Mouse (Mus musculus) midbrain, embryonic 10.5 days (tissue): Measurements from ENCODE around the gene Lrrc74a. TPM values are rescaled to one million over a fixed set of nuclear protein-coding genes. Genes with fewer than 3 reads are reported as not detected.

Experiments
- DNase-seq: peaks from one replicate; pipeline ENCODE4 v3.0.0-alpha.2; 2017; ENCODE audit warnings: low spot score
- H3K27ac ChIP-seq: fragments of 300-500 bp; sonication (generic); replicated peaks from 2 replicates; pipeline ENCODE4 v1.5.1; 2016; ENCODE audit warnings: mild to moderate bottlenecking
- H3K27me3 ChIP-seq: fragments of 300-500 bp; sonication (generic); 2 replicates; pipeline ENCODE4 v1.6.1; 2016; ENCODE audit warnings: low read depth, mild to moderate bottlenecking; ENCODE audit not compliant: poor library complexity, severe bottlenecking
- H3K36me3 ChIP-seq: fragments of 300-500 bp; sonication (generic); 2 replicates; pipeline ENCODE4 v1.6.1; 2016; ENCODE audit warnings: mild to moderate bottlenecking, moderate library complexity
- H3K4me1 ChIP-seq: fragments of 300-500 bp; sonication (generic); 2 replicates; pipeline ENCODE4 v1.6.1; 2016
- H3K4me3 ChIP-seq: fragments of 300-500 bp; sonication (generic); 2 replicates; pipeline ENCODE4 v1.5.1; 2016; ENCODE audit warnings: mild to moderate bottlenecking, moderate library complexity
- H3K9me3 ChIP-seq: fragments of 300-500 bp; sonication (generic); replicated peaks from 2 replicates; pipeline ENCODE4 v1.6.1; 2016; ENCODE audit warnings: mild to moderate bottlenecking
- WGBS: fragments of 180-500 bp; shearing (Covaris S2); methylation state at CpG from one replicate; pipeline ENCODE4 v1.1.7; 2016; 5-methylcytosine and 5-hydroxymethylcytosine counted together
- polyA plus RNA-seq: library from polyadenylated mRNA; unstranded; fragments of >200 nt; fragmentation: Nextera tagmentation; extraction: Ambion mirVana; gene quantifications from 2 replicates; pipeline ENCODE4 v1.2.1, GENCODE M21; 2016

Lrrc74a gene
- polyA plus RNA-seq, 1 experiment from 2014 or later: not detected

DNA sequence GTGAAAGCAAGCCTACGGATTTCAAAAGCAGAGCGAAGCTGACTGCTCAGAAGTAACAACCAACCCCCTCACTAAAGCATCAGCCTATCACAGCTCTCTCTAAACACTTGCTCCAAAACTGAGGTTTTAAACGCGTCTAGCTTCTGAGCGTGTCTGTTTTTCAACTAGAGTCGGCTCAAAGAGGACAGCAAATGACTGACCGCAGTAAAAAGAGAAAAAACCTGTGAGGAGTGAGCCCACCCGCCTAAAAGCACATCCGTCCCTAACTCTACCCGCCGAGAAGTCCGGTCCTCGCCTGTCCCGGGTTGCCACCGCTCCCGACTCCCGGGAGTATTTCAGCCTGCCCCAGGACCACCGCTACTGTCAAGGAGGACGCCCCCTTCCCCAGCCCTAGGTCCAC is 8.5 kb upstream of the Lrrc74a start:
- no peak for DNase-seq
- Histone ChIP-seq H3K9me3 (no peaks in the 10 kb centered on the region), H3K27me3 (peaks cover 8% of the 10 kb centered on the region; the same call in 1 of the 2 replicates), H3K4me3 (peak overlapping the region; percentile 76), H3K4me1 (peaks cover 10% of the 10 kb centered on the region), H3K27ac (peak overlapping the region; percentile 87), H3K36me3 (peaks cover 11% of the 10 kb centered on the region; the same call in 1 of the 2 replicates)
- under 1% methylated on average over 19 of the region's 19 CpGs for WGBS

- H3K4me1 ChIP-seq: peaks cover 10% of the 10 kb centered on the region
- H3K27ac ChIP-seq: peak within 1 kb of the TSS; percentile 87
- H3K9me3 ChIP-seq: no peaks in the 10 kb centered on the region
- WGBS: under 1% methylated on average over 44 of the region's 44 CpGs
- H3K36me3 ChIP-seq: peaks cover 11% of the 10 kb centered on the region; the same call in 1 of the 2 replicates
- DNase-seq: peak; percentile 96
- H3K4me3 ChIP-seq: peak within 1 kb of the TSS; percentile 76
- peaks cover 8% of the 10 kb centered on the region; the same call in 1 of the 2 replicates for H3K27me3 ChIP-seq
Measured at GRCm38 (mm10) chr12:86726120-86726640, 8.0 kb upstream of the Lrrc74a start, which contains the start of gene Angel1. Gene Angel1, minus strand, starts transcription at chr12:86726460.

GRCm38 (mm10) chr12:86761036-86761435 is 26.9 kb downstream of the Lrrc74a start:
- no peaks in the 10 kb centered on the region for H3K4me1 ChIP-seq
- H3K9me3 ChIP-seq: no peaks in the 10 kb centered on the region; the same call in 1 of the 2 replicates
- H3K27ac ChIP-seq: no peak overlapping the region
- DNase-seq: no peak
- WGBS: 77% methylated on average over 13 of the region's 13 CpGs
- no peaks in the 10 kb centered on the region for H3K27me3 ChIP-seq
- no peak overlapping the region for H3K4me3 ChIP-seq
- no peaks in the 10 kb centered on the region for H3K36me3 ChIP-seq

GRCm38 (mm10) chr12:86764060-86764459 is 29.9 kb downstream of the Lrrc74a start:
- Histone ChIP-seq H3K27ac (no peak overlapping the region), H3K9me3 (no peaks in the 10 kb centered on the region; the same call in 1 of the 2 replicates), H3K27me3 (peaks cover 5% of the 10 kb centered on the region; the same call in 1 of the 2 replicates), H3K4me3 (no peak overlapping the region), H3K36me3 (no peaks in the 10 kb centered on the region), H3K4me1 (peaks cover 7% of the 10 kb centered on the region)
- DNase-seq: no peak
- 87% methylated on average over 6 of the region's 6 CpGs for WGBS

- H3K4me3 ChIP-seq: no peak overlapping the region
- no peak for DNase-seq
- no peak overlapping the region for H3K27ac ChIP-seq
- no peaks in the 10 kb centered on the region for H3K36me3 ChIP-seq
- H3K4me1 ChIP-seq: peaks cover 29% of the 10 kb centered on the region
- peaks cover 5% of the 10 kb centered on the region; the same call in 1 of the 2 replicates for H3K27me3 ChIP-seq
- 89% methylated on average over 8 of the region's 8 CpGs for WGBS
- no peaks in the 10 kb centered on the region for H3K9me3 ChIP-seq
Measured at GRCm38 (mm10) chr12:86766467-86766866, 32.3 kb downstream of the Lrrc74a start.

- Histone ChIP-seq H3K27me3 (peaks cover 5% of the 10 kb centered on the region; the same call in 1 of the 2 replicates), H3K4me1 (peaks cover 45% of the 10 kb centered on the region), H3K4me3 (no peak overlapping the region), H3K9me3 (no peaks in the 10 kb centered on the region), H3K36me3 (no peaks in the 10 kb centered on the region), H3K27ac (peak overlapping the region; percentile 63)
- peak; percentile 69 for DNase-seq
- WGBS: 36% methylated on average over 20 of the region's 20 CpGs
Measured at GRCm38 (mm10) chr12:86767868-86768631, 33.9 kb downstream of the Lrrc74a start.

- H3K9me3 ChIP-seq: no peaks in the 10 kb centered on the region
- peaks cover 5% of the 10 kb centered on the region; the same call in 1 of the 2 replicates for H3K27me3 ChIP-seq
- peaks cover 45% of the 10 kb centered on the region for H3K4me1 ChIP-seq
- H3K36me3 ChIP-seq: no peaks in the 10 kb centered on the region
- DNase-seq: peak; percentile 79
- WGBS: 40% methylated on average over 4 of the region's 4 CpGs
- no peak overlapping the region for H3K27ac ChIP-seq
- no peak overlapping the region for H3K4me3 ChIP-seq
Measured at GRCm38 (mm10) chr12:86768986-86769580, 34.9 kb downstream of the Lrrc74a start.

- DNase-seq: no peak
- Histone ChIP-seq H3K9me3 (peaks cover 7% of the 10 kb centered on the region; the same call in 1 of the 2 replicates), H3K36me3 (no peaks in the 10 kb centered on the region), H3K27ac (peak overlapping the region; percentile 68), H3K27me3 (peaks cover 5% of the 10 kb centered on the region; the same call in 1 of the 2 replicates), H3K4me1 (peaks cover 45% of the 10 kb centered on the region), H3K4me3 (no peak overlapping the region)
Measured at GRCm38 (mm10) chr12:86769819-86770218, 35.6 kb downstream of the Lrrc74a start.

DNA sequence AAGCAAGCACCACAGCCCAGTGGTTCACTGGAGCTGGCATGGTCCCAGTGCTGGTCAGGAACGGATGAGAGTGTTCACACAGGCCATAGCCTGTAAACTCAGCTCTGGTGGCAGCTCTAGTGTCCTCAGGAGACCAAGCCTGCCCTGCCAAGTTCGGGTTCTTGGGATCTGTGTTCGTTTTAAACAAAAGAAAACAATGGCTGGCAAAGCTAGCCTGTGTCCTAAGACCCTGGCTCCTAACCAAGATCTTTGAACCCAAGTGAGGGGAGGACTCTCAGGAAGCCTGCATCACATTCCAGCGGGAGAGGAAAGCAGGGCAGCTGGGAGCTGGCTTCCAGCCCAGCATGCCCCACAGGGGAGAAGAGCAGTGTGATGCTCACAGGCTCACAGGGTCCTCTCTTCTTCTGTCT is 36.1 kb downstream of the Lrrc74a start:
- Histone ChIP-seq H3K9me3 (peaks cover 8% of the 10 kb centered on the region; the same call in 1 of the 2 replicates), H3K27ac (peak overlapping the region; percentile 68), H3K4me3 (no peak overlapping the region), H3K4me1 (peaks cover 45% of the 10 kb centered on the region), H3K36me3 (no peaks in the 10 kb centered on the region), H3K27me3 (peaks cover 5% of the 10 kb centered on the region; the same call in 1 of the 2 replicates)
- WGBS: 31% methylated on average over 4 of the region's 4 CpGs
- no peak for DNase-seq

GRCm38 (mm10) chr12:86770927-86771326 is 36.8 kb downstream of the Lrrc74a start:
- peaks cover 8% of the 10 kb centered on the region; the same call in 1 of the 2 replicates for H3K9me3 ChIP-seq

DNA sequence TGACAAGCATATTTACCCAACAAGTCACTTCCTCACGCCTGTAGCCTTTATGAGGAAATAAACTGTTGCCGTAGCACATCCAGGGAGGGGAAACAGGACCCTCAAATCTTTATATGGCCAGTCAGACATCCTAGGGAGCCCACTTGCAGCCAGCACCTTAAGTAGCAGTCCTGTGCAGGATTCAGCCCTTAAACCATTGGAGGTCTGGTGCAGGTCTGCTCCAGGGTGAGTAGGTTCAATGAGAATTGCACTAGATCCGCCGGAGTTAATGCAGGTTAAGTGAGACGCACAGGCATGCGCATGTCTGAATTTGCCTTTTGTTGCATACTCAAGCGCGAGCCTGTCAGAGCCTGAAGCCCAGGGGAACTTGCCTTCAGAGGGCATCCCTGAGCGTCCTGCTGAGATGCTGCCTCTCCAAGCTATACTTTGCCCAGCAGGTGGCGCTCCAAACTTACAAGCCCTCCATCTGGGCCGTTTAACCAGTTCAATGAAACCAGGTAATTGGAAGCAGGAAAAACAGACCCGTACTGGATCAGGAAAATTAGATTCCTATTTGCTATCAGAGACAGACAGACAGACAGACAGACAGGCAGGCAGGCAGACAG is 37.8 kb downstream of the Lrrc74a start:
- peak; percentile 91 for DNase-seq
- H3K4me1 ChIP-seq: peaks cover 45% of the 10 kb centered on the region
- 11% methylated on average over 12 of the region's 12 CpGs for WGBS
- peak overlapping the region; percentile 73 for H3K27ac ChIP-seq
- H3K27me3 ChIP-seq: peaks cover 5% of the 10 kb centered on the region; the same call in 1 of the 2 replicates
- no peaks in the 10 kb centered on the region for H3K36me3 ChIP-seq
- peaks cover 8% of the 10 kb centered on the region; the same call in 1 of the 2 replicates for H3K9me3 ChIP-seq
- no peak overlapping the region for H3K4me3 ChIP-seq

More at GRCm38 (mm10) chr12:86770927-86771326, 36.8 kb downstream of the Lrrc74a start:
- Histone ChIP-seq H3K4me1 (peaks cover 45% of the 10 kb centered on the region), H3K27ac (peak overlapping the region; percentile 73), H3K27me3 (peaks cover 5% of the 10 kb centered on the region; the same call in 1 of the 2 replicates), H3K36me3 (no peaks in the 10 kb centered on the region), H3K4me3 (no peak overlapping the region)
- 10% methylated on average over 3 of the region's 3 CpGs for WGBS
- DNase-seq: no peak

GRCm38 (mm10) chr12:86772551-86772950 is 38.4 kb downstream of the Lrrc74a start:
- H3K9me3 ChIP-seq: peaks cover 8% of the 10 kb centered on the region; the same call in 1 of the 2 replicates
- DNase-seq: no peak
- H3K4me1 ChIP-seq: peaks cover 45% of the 10 kb centered on the region
- 46% methylated on average over 3 of the region's 3 CpGs for WGBS
- H3K36me3 ChIP-seq: no peaks in the 10 kb centered on the region
- no peak overlapping the region for H3K4me3 ChIP-seq
- peaks cover 5% of the 10 kb centered on the region; the same call in 1 of the 2 replicates for H3K27me3 ChIP-seq
- H3K27ac ChIP-seq: peak overlapping the region; percentile 73
